ENCODE assay signal across 8 mouse cellular contexts in the genomic region with DNA sequence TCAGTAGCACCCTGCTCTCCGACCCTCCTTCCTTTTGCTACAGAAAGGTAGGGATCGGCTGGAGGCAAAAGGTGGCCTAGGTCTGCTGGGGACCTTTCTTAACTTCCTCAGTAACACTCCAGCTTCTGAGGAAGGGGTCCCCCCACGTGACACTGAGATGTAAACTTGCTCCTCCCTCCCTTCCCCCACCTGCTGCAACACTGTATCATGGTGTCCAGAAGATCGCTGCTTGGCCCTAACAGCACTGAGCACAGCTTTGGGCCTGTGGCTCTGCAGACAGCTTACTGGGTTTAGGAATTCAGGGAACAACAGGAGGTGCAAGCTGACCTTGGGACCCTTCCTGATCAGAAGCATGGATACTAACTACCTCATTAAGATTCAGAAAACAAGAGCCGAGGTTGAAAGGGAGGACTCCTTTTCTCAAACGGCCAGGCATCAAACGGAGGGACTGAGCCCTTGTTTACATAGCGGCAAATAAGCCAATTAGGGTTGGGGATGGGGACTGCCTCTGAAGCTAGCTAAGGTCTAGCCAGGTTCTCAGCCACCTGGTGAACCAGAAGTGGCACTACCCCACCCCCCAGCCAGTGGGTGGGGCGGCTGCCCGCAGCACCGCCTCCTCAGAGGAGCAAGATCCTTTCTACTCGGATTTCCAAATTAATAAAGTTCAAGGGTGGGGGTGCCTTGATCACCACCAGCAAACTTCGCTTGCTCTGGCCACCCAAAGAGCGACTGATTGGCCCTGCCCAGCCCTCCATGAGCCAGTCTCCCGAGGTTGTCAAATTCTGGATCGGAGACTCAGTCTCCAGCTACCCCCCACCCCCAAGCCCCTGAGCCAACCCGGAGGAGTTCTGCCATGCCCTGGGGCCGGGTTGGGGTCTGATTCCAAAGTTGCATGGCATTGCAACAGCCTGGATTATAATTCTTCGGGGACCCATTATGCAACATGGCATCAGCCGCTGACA. TPM values are rescaled to one million over a fixed set of nuclear protein-coding genes. Genes with fewer than 3 reads are reported as not detected.
A peak's percentile ranks its signal among the peaks of the same experiment; 100 is the strongest.
DNase-seq lines count a peak whose midpoint lies in the region; ATAC-seq lines count a peak whose summit lies in the region.

No protein-coding gene starts in this region.

- ATAC-seq in CD4-positive, CD25-positive, alpha-beta regulatory T cell, adult 4 months: no peak
- no peak for ATAC-seq in forebrain, embryonic 16.5 days
- no peak for ATAC-seq in midbrain, embryonic 15.5 days (replicated peaks)

- no peak overlapping the region for H3K27ac ChIP-seq in forebrain, embryonic 16.5 days (ENCODE audit: low read length)
- no peak overlapping the region for H3K27ac ChIP-seq in limb, embryonic 10.5 days
- no peak overlapping the region for H3K27ac ChIP-seq in midbrain, embryonic 15.5 days

- H3K4me2 ChIP-seq in forebrain, embryonic 16.5 days (ENCODE audit: low read length): peak overlapping the region; percentile 89
- H3K4me2 ChIP-seq in midbrain, embryonic 15.5 days: peak overlapping the region; percentile 94

- no peaks in the 10 kb centered on the region for H3K36me3 ChIP-seq in forebrain, embryonic 16.5 days (ENCODE audit: control insufficient read depth, insufficient read depth)
- H3K36me3 ChIP-seq in limb, embryonic 10.5 days: peaks cover 20% of the 10 kb centered on the region
- peaks cover 7% of the 10 kb centered on the region for H3K36me3 ChIP-seq in midbrain, embryonic 15.5 days (replicated peaks)

- H3K4me3 ChIP-seq in forebrain, embryonic 16.5 days (replicated peaks; ENCODE audit: low read length): peak overlapping the region; percentile 85
- H3K4me3 ChIP-seq in limb, embryonic 10.5 days: peak overlapping the region; percentile 90
- peak overlapping the region; percentile 69 for H3K4me3 ChIP-seq in midbrain, embryonic 15.5 days

- H3K4me1 ChIP-seq in forebrain, embryonic 16.5 days (replicated peaks; ENCODE audit: control insufficient read depth, insufficient read depth, low read length): peaks cover 72% of the 10 kb centered on the region
- H3K4me1 ChIP-seq in limb, embryonic 10.5 days: peaks cover 90% of the 10 kb centered on the region
- H3K4me1 ChIP-seq in midbrain, embryonic 15.5 days: peaks cover 76% of the 10 kb centered on the region

- H3K27me3 ChIP-seq in forebrain, embryonic 16.5 days (replicated peaks; ENCODE audit: control insufficient read depth, insufficient read depth, low read length): peaks cover 16% of the 10 kb centered on the region
- H3K27me3 ChIP-seq in limb, embryonic 10.5 days (ENCODE audit: low read depth, poor library complexity, severe bottlenecking): peaks cover 86% of the 10 kb centered on the region
- H3K27me3 ChIP-seq in midbrain, embryonic 15.5 days (replicated peaks): peaks cover 22% of the 10 kb centered on the region

- no peak overlapping the region for H3K9ac ChIP-seq in forebrain, embryonic 16.5 days (replicated peaks; ENCODE audit: low read depth, low read length)
- no peak overlapping the region; the same call in 1 of the 2 replicates for H3K9ac ChIP-seq in midbrain, embryonic 15.5 days

- 17% methylated on average over 20 of the region's 20 CpGs for WGBS in forebrain, embryonic 16.5 days
- WGBS in limb, embryonic 10.5 days: 2% methylated on average over 20 of the region's 20 CpGs
- WGBS in midbrain, embryonic 15.5 days: 13% methylated on average over 20 of the region's 20 CpGs

- no peaks in the 10 kb centered on the region for H3K9me3 ChIP-seq in forebrain, embryonic 16.5 days (ENCODE audit: control insufficient read depth, low read length)
- no peaks in the 10 kb centered on the region for H3K9me3 ChIP-seq in limb, embryonic 10.5 days (replicated peaks)
- no peaks in the 10 kb centered on the region for H3K9me3 ChIP-seq in midbrain, embryonic 15.5 days

- peak; percentile 69 for DNase-seq in CD4-positive, CD25-positive, alpha-beta regulatory T cell, adult 2 months (ENCODE audit: low read depth, low spot score)
- peak; percentile 61 for DNase-seq in adrenal gland, postnatal 14 days
- peak; percentile 46 for DNase-seq in limb, embryonic 10.5 days (ENCODE audit: low spot score)
- DNase-seq in right cerebral cortex, postnatal 25 days: no peak
- DNase-seq in left cerebral cortex, adult 18-20 months (ENCODE audit: low spot score in 2 of 2): no peak

RNA-seq across cellular contexts. Expression of gene Cbx4, which starts 3.1 kb away (rescaled TPM):
- 1 to 10 TPM; 1.7 to 3.7 TPM for polyA plus RNA-seq in CD4-positive, CD25-positive, alpha-beta regulatory T cell, adult 4 months (2017; shearing (Covaris generic))
- total RNA-seq in adrenal gland, postnatal 14 days (2021): 105 and 156 TPM in 2 replicates
- 18.1 and 18.5 TPM in 2 replicates for polyA plus RNA-seq in forebrain, embryonic 16.5 days (2015; fragmentation: Nextera tagmentation; extraction: Ambion mirVana)
- 4.3 and 7.1 TPM in 2 replicates for polyA plus RNA-seq in limb, embryonic 10.5 days (2016; fragmentation: Nextera tagmentation; extraction: Ambion mirVana)
- polyA plus RNA-seq in midbrain, embryonic 15.5 days (2015; fragmentation: Nextera tagmentation; extraction: Ambion mirVana): 23.7 and 24.7 TPM in 2 replicates
- 10 to 100 TPM; 46.0 to 49.9 TPM for total RNA-seq in left cerebral cortex, adult 18-20 months (2021)

RNA-seq across cellular contexts. Expression of gene Cbx8, which starts 42.1 kb away (rescaled TPM):
- polyA plus RNA-seq in CD4-positive, CD25-positive, alpha-beta regulatory T cell, adult 4 months (2017; shearing (Covaris generic)): 1 to 10 TPM; 4.0 to 6.7 TPM
- total RNA-seq in adrenal gland, postnatal 14 days (2021): 13.1 and 16.7 TPM in 2 replicates
- 12.3 and 13.4 TPM in 2 replicates for polyA plus RNA-seq in forebrain, embryonic 16.5 days (2015; fragmentation: Nextera tagmentation; extraction: Ambion mirVana)
- 12.2 and 15.1 TPM in 2 replicates for polyA plus RNA-seq in limb, embryonic 10.5 days (2016; fragmentation: Nextera tagmentation; extraction: Ambion mirVana)
- 9.6 and 9.7 TPM in 2 replicates for polyA plus RNA-seq in midbrain, embryonic 15.5 days (2015; fragmentation: Nextera tagmentation; extraction: Ambion mirVana)
- 10 to 100 TPM in 1 of 2 experiments, 1 to 10 TPM in 1; 8.3 to 13.3 TPM for total RNA-seq in left cerebral cortex, adult 18-20 months (2021)

Comparison
In these comparisons a context has a peak if more than half of its experiments do, and no peak if none do; other contexts are left out.
1. DNase-seq: peak in CD4-positive, CD25-positive, alpha-beta regulatory T cell, adult 2 months (single experiment), adrenal gland, postnatal 14 days (single experiment) and limb, embryonic 10.5 days (single experiment); none in right cerebral cortex, postnatal 25 days (single experiment) and left cerebral cortex, adult 18-20 months (0 of 2).
2. Peak in every context shown above with its lines, with median percentiles within 50 percentile points of each other: H3K4me3 ChIP-seq.